Mouse (Mus musculus) lung, postnatal 36 days (tissue): ENCODE measurements around the gene Esyt1.
A peak's percentile ranks its signal among the peaks of the same experiment; 100 is the strongest.
"Not testable (repeated sequence)": the region's sequence is repeated elsewhere in the genome, so short reads cannot be mapped to it uniquely, and the experiment has no call there.

Experiments
- DNase-seq: peaks from one replicate; pipeline ENCODE4 v3.0.0; 2022; ENCODE audit warnings: mixed read lengths

Esyt1 gene

DNA sequence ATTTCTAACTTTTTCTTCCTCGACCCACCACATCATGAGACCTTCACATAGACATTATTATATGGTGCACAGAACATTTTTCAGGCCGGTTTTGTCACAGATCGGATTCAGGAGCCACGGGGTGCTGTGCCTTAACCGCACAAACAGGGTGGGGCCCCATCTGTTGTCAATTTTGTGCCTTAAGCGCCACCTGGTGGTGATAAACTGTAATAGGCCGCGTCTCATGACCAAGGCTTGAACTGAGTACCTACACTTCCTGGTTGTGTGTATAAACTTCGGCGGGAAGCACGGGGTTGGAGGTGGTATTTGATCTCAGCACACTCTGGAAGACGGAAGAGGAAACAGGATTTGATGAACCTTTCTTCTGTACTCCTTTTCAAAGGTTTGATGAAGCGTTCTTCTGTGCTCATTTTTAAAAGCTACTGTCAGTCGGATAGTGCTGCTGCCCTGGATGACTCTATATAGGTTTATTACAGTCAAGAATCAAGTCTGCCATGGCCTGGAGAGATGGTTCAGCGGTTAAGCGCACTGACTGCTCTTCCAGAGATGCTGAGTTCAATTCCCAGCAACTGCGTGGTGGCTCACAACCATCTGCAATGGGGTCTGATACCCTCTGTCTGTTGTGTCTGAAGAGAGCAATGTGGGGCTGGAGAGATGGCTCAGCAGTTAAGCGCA lies 10.7 kb upstream of the Esyt1 start:
- peak; percentile 99 for DNase-seq

DNA sequence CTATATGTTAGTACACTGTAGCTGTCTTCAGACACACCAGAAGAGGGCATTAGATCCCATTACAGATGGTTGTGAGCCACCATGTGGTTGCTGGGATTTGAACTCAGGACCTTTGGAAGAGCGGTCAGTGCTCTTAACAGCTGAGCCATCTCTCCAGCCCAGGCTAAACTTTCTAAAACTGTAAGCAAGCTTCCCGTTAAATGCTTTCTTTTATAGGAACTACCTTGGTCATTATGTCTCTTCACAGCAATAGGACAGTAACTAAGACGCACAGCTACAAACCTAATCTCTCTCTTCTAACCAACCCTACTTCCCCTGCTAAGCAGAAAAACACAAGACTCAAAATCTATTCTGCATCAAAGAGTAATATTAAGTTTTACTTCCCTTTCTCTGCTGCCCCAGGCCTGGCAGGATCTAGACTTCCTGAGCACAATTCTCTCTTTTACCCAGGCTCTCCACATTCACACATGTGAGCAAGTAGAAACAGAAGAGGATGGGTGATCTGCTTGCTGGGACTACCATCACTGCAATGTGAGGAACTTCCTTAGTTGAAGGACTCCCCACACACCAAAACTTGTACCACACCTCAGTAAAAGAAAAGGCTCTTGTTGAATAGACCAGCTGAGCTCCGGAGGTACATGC lies 10.1 kb upstream of the Esyt1 start:
- no peak for DNase-seq

DNA sequence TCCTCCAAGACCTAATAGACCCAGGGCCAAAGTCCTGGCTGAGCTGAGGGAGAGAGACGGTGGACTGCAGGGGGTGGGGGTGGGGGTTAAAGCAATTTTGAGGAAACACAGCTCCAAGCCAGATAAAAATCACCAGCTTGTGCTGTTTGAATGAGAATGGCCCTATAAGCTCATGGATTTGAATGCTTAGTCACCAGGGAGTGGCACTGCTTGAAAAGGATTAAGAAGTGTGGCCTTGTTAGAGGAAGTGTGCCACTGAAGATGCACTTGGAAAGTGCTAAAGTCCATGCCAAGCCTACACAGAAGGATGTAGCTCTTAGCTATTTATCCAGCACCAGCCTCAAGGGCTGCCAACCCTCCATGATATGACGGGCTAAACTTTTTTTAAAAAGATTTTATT lies 9.5 kb upstream of the Esyt1 start:
- DNase-seq, result no peak

DNA sequence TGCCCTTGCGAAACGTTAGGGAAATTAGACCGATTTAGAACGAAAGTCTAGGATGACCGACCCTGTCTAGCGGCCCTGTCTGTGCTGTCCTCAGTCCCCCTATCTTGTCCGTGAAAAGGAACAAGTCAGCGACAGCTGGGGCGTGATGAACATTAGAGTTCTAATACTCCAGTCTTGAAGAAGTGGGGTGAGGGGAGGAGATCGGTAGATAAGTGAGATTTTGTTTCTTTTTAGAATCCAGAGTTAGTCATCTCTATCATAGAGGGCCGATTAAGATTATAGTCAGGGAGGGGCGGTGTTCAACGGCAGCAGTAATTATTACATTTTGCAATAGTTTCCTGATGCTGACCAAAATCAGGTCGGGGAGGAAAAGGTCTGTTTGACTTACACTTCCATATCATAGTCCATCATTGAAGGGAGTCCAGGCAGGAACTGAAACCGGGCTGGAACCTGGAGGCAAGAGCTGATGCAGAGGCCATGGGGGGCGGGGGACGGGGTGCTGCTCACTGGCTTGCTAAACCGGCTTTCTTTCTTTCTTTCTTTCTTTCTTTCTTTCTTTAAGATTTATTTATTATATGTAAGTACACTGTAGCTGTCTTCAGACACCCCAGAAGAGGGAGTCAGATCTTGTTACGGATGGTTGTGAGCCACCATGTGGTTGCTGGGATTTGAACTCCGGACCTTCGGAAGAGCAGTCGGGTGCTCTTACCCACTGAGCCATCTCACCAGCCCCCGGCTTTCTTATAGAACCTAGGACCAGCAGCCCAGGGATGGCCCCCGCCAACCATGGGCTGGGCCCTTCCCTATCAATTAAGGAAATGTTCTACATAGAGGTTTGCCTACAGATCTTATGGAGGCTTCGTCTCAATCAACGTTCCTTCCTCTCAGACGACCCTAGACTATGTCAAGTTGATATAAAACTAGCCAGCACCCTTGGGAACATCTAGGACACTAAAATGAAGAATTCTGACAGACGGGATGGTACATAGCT lies 990 bp upstream of the Esyt1 start:
- peak; percentile 36 for DNase-seq

DNA sequence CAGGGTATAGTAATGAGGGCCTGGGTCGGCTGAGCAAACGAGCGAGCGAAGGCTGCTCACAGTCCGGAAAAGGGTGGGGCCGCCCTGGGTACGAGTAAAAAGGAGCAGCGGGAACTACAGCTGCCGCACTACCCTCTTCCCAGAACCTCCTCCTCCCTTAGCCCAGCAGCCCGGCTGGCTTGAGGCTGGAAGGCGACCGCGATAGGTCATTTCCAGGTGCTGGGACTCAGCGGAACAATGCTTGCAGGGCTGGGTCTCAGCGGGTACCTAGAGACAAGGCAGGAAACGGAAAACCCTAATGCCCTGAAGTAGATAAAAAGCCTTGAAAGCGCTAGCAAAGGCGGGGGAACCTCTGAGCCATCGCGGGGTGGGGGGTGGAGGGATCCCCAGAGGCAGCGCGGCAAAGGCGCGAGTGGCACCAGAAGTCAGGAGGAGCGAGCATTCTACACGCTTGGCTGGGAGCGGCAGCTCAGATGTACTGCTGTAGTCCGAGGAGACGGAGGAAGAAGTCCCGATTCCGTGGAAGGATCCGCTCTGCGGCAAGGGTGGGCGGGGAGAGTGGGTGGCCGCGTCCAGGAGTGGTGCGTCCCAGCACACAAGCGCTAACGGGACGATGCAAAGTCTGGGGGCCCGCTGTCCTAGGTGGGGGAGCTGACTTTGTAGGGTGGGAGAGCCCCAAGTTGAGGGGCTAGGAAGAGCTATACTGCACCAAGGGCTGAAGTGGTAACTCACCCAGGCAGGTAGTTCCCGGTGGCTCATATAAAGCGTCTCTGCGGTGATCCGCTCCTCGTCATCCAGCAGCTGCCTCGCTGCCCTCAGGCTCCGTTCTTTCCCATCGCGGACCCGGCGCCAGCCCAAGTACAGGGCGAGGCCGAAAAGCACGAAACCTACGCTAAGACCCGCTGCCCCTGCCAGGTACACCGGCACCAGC lies 674 bp downstream of the Esyt1 start:
- peak; percentile 65 for DNase-seq

DNA sequence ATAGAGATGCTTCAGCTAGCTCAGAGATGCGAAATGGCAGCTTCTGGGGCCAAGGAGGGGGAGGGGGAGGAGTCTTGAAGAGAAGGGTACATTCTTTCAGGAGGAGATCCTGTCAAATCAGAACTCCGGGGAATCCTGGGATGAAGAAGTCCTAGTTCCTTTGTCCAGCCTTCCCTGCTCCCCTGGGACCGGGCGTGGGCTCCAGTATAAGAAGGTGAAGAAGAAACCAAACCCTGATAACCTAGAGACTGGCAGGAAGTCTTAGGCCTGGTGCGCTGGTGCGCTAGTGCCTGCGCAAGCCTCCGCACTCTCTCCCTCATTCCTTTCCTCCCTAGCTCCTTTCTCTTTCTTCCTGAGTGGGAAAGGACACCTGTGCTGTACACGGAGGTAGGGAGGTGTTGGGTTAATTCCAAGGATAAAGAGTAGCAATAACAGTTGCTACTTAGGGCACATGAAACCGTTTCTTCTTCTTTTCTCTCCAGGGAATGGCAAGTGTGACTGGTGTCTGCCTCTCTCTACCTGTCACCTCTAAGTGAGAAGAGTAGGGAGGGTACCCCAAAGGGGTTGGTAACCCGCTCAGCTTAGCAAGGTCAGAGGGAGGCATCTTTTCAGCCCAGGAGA lies 1.4 kb downstream of the Esyt1 start:
- DNase-seq, result peak; percentile 21

DNA sequence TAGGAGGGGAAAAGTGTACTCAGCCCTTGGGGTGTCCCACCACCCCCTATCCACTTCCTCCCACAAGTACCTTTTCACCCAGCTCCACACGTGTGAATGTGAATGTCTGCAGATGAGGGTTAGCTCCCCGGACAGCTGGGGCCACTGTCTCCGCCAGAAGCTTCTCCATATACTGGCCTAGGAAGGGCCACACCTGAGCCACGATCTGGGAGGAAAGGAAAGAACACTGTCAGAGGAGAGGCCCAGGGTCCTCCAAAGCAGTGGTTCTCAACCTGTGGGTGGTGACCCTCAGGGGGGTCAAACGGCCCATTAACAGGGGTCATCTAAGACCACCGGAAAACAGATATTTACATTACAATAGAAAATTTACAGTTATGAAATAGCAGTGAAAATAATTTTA lies 3.3 kb downstream of the Esyt1 start:
- DNase-seq, result no peak

DNA sequence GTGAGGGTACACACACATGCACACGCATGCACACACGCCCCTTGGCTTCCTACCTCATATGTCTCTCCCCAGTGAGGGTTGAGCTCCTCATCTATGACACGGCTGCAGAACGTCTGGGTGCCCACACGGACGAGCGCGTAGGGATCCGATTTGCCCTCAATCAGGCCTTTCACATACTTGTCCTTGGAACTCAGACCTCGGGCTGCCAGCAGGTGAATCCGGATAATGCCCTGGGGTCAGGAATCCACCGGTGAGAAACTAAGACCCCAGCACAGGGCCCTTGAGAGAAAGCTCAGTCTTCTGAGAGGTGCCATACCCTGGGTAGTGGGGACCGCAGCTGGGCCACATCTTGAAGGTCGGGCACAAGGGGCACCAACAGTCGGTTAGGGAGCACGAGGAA lies 5.1 kb downstream of the Esyt1 start:
- DNase-seq, result no peak

DNA sequence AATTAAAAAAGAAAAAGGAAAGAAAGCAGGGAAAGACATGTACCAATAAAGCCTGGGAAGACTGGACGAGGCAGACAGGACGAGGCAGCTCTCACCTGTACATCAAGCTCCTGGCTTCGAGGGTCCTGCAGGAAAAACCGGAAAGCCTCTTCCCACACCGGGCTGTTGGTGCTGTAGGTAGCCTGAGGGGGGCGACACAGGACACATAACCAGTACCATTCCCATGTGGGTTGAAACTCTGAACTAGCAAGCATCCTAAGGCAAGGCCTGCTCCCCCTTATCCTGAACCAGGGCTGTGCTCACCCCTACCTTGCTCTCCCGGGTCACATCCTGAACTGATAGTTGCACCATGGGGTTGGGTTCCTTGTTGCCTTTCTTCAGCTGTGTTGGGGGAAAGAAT lies 6.8 kb downstream of the Esyt1 start:
- DNase-seq, result peak; percentile 80

DNA sequence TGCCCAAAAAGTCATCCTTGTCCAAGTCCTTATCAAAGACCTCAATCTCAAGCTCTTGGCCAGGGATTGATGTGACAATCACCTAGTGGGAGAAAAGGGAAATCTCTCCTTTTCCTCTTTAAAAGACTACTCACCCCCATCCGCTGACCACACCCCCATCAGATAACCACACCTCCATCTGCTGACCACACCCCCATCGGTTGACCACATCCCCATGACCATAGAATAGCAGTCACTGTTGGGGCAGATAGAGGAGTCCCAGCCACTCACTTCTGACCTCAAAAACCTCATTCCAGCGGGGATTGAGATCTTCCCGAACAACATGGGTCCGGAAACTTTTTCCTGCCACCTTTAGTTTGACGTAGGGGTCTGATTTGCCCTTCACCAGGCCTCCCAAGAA lies 9.0 kb downstream of the Esyt1 start:
- DNase-seq, result no peak

DNA sequence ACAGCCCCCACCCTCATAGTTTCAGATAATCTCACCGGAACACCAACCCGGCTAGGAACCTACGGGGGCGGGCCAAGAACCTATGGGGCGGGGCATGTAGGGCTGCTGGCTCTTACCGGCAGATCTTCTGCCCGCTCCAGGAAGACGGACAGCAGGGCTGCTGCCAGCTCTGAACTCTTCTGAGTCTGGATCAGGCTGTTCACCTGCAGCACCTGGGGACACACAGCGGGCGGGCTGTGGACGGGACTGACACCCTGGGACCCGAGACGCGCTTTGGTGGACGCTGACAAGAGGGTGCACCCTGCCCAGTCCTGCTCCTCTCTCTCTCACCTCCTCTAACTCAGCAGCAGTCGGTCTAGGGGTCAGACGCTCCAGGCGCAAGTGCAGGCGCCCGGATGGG lies 9.6 kb downstream of the Esyt1 start:
- DNase-seq, result no peak

DNA sequence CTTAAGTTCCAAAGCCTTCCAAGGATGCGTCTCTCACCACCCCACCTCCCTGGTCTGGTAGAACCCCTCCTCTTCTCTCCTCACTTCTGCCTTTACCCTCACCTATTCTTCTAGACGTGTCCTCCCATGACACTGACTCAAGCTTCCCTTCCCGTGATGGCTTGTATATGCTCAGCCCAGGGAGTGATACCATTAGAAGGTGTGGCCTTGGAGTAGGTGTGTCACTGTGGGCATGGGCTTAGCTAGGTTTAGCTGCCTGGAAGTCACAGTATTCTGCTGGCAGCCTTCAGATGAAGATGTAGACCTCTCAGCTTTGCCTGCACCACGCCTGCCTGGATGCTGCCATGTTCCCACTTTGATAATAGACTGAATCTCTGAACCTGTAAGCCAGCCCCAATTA lies 10.6 kb downstream of the Esyt1 start:
- no peak for DNase-seq

DNA sequence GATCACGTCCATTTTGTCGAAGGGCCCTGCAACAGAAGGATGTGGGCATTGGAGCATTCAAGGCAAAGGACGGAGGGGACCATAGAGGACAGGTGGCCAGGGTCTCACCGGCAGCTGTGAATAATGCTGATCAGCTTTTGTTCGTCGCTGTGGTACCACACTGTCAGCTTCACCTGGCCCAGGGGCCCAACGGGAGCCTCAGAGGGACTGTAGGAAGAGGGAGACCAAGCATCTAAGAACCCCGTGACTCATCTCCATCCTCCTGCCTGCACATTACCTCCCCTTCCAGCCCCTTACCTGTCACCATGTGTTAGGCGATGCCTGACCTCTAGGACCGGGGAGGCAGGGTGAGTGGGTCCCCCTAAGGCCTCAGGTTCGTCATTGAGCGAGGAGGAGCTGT lies 13.9 kb downstream of the Esyt1 start:
- DNase-seq, result no peak

DNA sequence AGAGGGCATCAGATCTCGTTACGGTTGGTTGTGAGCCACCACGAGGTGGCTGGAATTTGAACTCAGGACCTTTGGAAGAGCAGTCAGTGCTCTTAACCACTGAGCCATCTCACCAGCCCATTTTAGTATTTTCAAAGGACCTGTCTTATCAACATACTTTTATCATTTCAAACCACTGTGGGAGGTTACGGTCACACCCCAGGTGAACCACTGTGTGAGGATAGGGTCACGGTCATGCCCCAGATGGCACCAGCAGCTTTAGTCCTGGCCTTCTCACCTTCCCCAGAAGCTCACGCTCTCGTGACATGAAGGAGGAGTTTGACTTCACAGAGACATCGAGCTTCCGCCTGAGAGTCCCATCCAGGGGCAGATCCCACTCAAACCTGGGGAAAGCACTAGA lies 14.5 kb downstream of the Esyt1 start:
- no peak for DNase-seq

DNA sequence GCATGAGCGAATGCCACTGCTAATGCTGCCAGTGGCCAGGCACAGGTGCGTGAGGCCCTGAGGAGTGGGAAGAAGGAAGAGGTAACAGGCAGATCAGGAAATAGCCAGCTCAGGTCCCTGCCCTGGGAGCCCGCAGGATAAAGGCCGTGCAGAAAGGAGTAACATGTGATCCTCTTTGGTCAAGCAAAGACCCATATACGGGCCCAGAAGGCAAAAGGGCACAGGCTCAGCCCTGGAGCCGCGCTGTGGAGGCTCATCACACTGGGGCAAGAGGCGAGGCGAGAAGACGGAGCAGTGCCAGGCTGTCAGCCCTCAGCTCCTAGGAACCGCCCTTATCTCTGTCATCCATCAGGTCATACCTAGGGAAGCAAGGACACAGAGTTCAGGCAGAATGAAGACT lies 15.4 kb downstream of the Esyt1 start:
- no peak for DNase-seq

DNA sequence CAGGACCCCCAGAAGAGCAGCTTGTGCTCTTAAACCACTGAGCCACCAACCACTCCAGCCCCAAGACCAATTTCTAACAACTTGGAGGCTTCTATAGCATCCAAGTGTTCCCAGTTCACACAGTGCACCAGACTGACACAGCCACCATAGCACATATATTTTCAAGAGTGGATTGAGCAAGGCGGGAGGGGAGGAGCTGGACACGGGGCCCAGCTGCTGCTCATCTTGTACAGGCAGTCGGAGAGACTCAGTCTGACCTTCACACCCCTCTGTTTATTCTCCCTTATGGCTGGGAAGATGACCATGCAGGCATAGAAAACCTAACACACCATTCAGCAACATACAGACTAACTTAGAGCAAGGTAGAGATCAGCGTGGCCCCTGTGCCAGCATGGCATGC lies 15.8 kb downstream of the Esyt1 start:
- peak; percentile 46 for DNase-seq

DNA sequence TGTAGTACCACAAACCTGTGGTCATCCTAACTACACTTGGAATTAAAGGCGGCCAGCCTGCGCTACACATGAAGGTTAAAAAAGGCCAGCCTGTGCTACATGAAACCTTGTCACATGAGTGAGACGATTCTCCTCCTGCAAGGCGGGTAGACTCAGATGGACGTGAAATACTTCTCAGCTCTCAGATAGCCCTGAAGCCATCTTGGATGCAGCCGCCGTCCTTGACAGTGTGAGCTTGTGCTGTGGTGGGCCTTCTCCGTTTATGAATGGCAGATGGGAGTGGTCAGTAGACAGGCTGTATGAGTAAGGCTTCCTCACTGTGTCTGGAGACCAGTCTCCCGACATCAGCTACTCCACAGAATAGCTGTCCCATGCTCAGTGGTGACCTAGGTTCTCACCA lies 16.5 kb downstream of the Esyt1 start:
- no peak for DNase-seq

DNA sequence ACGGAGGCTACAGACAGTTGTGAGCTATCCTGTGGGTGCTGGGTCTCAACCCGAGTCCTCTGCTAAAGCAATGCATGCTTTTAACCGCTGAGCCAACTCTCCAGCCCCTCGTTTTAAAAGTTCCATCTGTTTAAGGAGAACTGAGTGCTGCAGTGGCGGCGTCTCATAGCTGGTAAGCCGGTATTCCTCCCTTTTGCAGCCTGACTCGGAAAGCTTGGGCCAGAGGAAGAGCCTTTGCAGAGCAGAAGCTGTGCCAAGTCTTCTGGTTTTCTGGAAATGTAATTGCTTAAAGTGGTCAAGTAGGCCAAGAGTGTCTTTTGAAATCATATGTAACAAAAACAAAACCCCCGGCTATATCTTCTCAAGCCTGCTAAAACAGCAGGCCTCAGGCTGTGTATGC lies 17.4 kb downstream of the Esyt1 start:
- DNase-seq, result no peak

DNA sequence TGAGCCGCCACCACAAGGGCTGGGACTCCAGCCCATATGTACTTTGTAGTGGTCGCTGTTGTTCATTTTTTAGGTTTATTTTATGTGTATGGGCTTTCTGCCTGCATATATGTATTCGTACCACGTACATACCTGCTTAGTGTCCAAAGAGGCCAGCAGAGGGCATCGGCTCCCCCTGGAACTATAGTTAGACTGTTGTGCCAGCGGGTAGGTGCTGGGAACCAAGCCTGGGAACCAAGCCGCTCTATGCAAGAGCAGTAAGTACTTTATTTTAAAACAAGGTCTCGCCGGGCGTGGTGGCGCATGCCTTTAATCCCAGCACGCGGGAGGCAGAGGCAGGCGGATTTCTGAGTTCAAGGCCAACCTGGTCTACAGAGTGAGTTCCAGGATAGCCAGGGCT lies 19.7 kb downstream of the Esyt1 start:
- DNase-seq, result no peak

DNA sequence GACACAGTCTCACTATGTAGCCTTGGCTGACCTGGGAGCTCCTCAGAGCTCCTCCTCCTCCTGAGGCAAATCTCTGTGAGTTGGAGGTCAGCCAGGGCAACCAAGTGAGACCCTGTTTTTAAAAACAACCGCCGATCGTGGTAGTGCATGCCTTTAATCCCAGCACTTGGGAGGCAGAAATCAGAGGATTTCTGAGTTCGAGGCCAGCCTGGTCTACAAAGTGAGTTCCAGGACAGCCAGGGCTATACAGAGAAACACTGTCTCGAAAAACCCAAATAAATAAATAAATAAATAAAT lies 20.4 kb downstream of the Esyt1 start:
- not testable (repeated sequence) for DNase-seq

DNA sequence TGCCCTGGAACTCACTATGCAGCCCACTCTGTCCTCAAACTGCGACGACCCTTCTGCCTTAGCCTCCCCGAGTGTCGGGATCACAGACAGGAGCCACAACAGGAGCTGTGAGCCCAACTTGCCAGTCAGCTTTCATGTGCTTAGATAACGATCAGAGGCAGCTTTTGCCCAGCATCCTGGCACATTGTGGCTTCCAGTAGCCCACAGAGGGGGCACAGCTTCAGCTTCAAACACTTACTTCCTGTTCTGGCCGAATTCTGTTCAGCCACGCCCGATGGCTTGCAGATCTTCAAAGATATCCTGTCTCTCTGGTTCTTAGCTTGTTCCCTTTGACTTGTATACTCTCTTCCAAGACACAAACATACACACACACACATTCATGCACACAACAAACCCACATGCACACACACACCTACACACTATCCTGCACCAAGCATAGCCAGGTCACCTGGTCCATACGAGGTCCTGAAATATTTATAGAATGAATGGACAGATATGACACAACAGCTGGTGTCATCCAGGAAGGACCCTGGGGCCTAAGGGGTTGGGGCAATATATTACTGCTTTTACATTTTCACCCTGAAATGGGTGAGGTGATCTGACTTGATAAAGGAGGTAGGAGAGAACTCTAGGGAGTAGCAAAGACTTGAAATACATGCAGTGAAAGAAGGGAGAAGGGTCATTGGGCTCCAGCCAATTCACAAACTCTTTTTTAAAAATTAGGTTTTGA lies 20.9 kb downstream of the Esyt1 start:
- DNase-seq, result peak; percentile 71

DNA sequence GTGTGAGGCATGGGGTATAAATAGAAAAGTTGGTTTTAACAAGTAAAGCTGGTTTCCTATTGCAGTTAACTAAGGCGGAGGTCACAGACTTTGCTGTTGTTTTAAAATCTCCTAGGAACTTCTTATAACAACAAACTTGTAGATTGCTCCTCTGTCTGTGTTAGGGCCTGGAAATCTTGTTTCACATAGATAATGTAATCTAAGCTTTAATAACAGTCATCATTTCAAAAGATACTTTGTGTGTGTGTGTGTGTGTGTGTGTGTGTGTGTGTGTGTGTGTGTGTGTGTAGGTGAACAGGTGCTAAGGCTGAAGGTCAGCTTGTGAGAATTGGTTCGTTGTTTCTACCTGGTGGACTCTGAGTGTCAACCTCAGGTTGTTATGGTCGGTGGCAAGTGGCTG lies 21.7 kb downstream of the Esyt1 start:
- DNase-seq, result no peak
